Mouse (Mus musculus): Measurements from ENCODE around the gene Ctdnep1.

Ctdnep1 gene

DNA sequence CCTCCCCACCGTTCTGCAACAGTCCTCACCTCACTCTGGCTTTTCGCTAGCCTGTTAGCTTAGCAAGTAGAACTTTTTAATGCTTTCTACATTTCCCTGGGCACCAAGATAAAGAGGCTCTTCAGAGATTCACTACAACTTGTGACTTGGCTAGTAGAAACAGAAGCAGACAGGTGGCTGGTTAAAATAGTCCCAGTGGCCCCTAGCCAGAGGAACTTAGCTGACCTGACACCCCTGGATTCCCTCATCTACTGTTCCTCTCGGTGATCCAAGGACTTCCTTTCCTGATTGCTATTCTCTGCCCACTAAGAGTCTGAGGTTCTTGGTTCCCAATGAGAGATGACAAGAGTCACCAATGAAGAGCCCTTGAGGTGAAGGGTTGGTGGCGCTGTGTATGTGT is 2.4 kb downstream of the Ctdnep1 start:
- DNase-seq (ENCODE audit: low spot score) = no peak

GRCm38 (mm10) chr11:69984431-69984830 is 3.5 kb downstream of the Ctdnep1 start:
- DNase-seq (ENCODE audit: low spot score) = no peak

DNA sequence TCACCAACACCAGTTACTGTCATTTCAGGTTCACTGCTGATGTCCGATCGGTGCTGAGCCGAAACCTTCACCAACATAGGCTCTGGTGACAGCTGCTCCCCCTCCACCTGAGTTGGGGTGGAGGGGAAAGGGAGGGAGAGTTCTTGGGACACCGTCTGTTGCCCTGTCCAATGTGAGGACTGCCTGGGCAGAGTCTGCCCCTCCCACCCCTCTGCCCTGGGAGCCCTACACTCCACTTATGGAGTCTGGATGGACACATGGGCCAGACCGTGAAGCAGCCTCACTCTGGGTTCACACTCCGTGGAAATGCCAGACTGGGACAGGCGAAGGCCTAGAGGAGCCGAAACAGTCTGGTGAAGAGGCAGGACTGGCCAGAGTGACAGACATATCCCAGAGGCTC is 9.0 kb downstream of the Ctdnep1 start:
- DNase-seq (ENCODE audit: low spot score) = no peak

GRCm38 (mm10) chr11:69990850-69991691 is 10.1 kb downstream of the Ctdnep1 start, which contains the start of gene Gabarap:
Gabarap (plus strand) TSS chr11:69991143.
- DNase-seq (ENCODE audit: low spot score) = peak; percentile 87

DNA sequence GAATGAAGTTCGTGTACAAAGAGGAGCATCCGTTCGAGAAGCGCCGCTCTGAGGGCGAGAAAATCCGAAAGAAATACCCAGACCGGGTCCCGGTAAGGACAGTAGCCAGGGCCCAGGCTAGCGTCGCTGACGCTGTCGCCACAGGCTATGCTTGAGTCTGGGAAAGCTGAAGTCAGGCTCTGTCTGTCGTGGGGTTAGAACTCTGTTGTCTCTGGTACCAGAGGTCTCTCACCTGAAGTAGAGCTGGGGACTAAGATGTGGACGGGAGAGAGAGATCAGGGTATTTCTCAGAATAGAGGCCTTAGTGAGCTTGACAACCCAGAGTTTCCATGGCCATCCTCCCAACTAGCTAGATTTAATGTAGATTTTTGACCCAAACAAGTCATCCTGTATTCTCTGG is 10.8 kb downstream of the Ctdnep1 start:
- no peak for DNase-seq (ENCODE audit: low spot score)

DNA sequence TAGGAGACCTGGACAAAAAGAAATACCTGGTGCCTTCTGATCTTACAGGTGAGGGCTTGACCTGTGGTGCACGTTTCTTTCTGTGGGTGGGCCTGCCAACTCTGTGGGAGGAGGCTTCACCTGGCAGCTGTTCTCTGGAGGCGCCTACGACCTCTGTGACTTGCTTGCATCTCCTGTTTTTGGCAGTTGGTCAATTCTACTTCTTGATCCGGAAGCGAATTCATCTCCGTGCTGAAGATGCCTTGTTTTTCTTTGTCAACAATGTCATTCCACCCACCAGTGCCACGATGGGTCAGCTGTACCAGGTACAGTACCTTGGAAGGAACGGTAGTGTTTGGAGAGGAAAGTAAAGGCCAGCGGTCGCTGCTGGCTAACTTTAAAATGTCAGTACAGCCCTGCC is 11.4 kb downstream of the Ctdnep1 start:
- no peak for DNase-seq (ENCODE audit: low spot score)

DNA sequence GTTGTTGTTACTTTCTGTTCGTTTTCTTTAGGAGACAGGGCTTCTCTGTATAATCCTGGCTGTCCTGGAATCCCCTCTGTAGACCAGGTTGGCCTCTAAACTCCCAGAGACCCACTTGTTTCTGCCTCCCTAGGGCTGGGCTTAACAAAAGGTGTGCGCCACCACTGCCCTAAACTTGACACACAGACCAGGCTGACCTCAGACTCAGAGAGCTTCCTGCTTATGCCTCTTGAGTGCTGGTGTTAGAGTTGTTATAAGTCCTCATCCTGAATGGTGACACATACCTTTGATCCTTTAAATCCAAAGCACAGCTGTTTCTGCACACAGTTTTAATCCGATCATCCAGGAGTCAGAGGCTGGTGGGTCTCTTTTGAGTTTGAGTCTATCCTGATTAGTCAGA is 12.0 kb downstream of the Ctdnep1 start:
- DNase-seq (ENCODE audit: low spot score) = no peak

- no peak for DNase-seq (ENCODE audit: low spot score)
Observed at GRCm38 (mm10) chr11:69994401-69995090, 13.6 kb downstream of the Ctdnep1 start.

DNA sequence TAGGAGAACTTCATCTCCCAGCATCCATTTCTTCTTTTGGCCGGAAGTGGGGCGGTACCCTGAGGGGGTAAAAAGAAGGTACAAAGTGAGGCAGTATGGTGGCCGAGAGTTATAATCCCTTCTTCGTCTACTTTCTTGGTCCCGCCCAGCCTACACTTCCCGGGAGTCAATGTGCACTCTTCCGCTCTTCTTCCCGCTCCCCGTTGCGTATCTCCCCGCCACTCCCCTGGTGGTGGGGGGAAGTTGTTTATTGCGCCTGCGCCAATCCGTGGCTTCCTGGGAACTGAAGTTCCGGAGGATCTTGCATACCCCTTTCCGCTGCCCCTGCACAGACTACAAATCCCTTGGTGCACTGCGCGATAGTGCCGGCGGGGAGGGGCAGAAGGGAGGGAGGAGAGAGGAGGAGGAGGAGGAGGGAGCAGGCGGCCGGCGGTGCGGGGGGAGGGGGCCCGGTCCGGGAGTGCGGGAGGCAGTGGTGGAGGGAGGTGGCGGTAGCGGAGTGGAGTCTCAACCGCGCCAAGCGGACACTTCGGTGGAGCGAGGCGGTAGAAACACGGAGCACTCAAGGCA is 14.5 kb downstream of the Ctdnep1 start, which contains the start of gene Phf23:
Gene Phf23 (plus strand): TSS at position 387 of the 570 bp plus-strand sequence.
- peak; percentile 85 for DNase-seq (ENCODE audit: low spot score)

- peak; percentile 41 for DNase-seq (ENCODE audit: low spot score)
Observed at GRCm38 (mm10) chr11:69996161-69997061, 15.5 kb downstream of the Ctdnep1 start.

GRCm38 (mm10) chr11:69997070-69997509 is 16.1 kb downstream of the Ctdnep1 start:
- DNase-seq (ENCODE audit: low spot score) = peak; percentile 75

GRCm38 (mm10) chr11:69998567-69999491 is 17.9 kb downstream of the Ctdnep1 start:
- DNase-seq (ENCODE audit: low spot score) = no peak

- DNase-seq (ENCODE audit: low spot score) = no peak
Observed at GRCm38 (mm10) chr11:69999666-70000065, 18.7 kb downstream of the Ctdnep1 start.

DNA sequence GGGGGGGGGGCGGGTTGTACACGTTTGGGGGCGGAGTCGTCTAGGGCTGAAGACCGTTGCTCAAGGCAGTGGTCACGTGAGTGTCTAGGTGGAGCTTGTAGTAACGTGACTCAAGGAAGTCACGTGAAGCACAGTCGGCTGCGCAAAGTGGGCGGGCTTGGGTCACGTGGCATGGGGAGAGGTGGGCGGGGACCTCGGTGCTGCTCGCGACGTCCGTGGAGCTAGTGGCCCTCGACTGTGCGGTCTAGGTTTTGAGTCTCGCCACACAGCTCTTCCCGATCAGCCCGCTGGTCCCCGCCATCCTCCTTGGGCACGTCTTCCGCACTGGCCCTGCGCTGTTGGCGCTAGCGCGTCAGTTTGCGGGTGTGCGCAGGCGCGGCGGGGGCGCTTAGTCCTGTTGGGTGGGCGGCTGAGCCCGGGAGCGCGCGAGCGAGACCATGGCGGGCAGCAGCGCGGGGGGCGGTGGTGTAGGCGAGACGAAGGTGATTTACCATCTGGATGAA is 19.5 kb downstream of the Ctdnep1 start, which contains the start of gene Dvl2:
Gene Dvl2 (plus strand): TSS at position 200 of the 503 bp plus-strand sequence.
- DNase-seq (ENCODE audit: low spot score) = peak; percentile 61

- DNase-seq (ENCODE audit: low spot score) = no peak
Observed at GRCm38 (mm10) chr11:70001159-70001558, 20.2 kb downstream of the Ctdnep1 start.

GRCm38 (mm10) chr11:70001865-70002264 is 20.9 kb downstream of the Ctdnep1 start:
- DNase-seq (ENCODE audit: low spot score) = no peak

- no peak for DNase-seq (ENCODE audit: low spot score)
Observed at GRCm38 (mm10) chr11:70002471-70002870, 21.5 kb downstream of the Ctdnep1 start.

GRCm38 (mm10) chr11:70005521-70005920 is 24.6 kb downstream of the Ctdnep1 start:
- DNase-seq (ENCODE audit: low spot score) = no peak

DNA sequence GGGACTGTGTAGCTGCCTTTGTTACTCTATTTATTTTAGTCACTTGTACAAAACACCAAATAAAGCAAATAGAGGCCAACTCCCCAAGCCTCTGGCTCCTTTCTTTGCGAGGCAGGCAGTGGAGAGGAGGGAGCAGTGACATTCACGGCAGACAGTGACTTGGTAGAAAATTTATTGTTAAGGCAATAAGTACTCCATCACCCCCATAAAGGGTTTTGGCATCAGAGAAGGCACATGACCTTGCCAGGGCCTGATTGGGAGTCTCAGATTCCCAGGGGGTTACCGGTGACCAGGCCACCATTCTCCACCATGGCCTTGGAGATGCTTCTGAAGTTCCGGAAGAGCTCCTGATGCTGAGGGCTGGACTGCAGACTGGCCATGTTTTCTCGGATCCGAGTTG is 29.1 kb downstream of the Ctdnep1 start:
- no peak for DNase-seq (ENCODE audit: low spot score)

DNA sequence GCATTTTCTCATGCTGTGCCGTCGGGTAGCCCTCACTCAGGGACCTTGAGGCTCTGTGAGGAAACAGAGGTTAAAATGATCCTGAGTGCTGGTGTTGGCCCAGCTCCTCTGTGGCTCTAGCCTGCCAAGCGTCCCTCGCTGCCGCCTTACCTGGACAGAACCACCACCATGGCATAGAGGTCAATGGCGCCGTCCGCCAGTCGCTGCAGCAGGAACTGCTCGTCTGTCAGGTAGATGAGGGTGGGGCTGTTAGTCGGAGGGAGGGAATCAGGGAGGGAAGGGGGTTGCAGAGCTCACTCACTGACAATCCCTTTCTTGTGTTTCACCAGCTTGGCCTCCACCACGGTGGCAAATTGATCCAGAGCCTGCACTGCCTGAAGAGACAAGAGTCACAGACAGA is 29.6 kb downstream of the Ctdnep1 start:
- no peak for DNase-seq (ENCODE audit: low spot score)

Measured in ovary, postnatal 10 days (tissue).